Mouse (Mus musculus): ENCODE measurements around the gene Foxp1. TPM values are rescaled to one million over a fixed set of nuclear protein-coding genes. Genes with fewer than 3 reads are reported as not detected.

The Foxp1 gene
- polyA plus RNA-seq, 1 experiment from 2014 or later = 107 TPM

DNA sequence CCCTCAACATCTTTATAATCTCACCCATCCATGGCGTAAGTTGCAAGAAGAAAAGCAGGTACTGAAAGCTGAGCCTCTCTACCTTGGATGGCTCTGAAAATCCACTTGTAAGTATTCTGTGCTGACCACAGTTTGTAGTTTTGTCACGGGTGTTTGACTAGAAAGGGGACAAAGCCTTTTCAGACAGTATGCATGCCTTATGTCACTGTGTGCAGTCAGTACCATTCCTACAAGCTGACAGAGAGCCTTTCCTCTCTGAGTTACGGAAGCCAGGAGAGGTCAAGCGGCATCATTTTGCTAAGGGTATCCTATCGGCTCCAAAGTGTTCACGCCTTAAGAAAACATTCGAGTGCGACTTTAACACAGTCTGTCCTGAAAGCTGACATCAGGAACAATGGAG is 202.1 kb downstream of the Foxp1 start:
- 62% methylated on average over 8 of the region's 8 CpGs for WGBS
- DNase-seq (ENCODE audit: low spot score) = no peak
- H3K36me3 ChIP-seq (replicated peaks) = no peaks in the 10 kb centered on the region
- H3K4me3 ChIP-seq = no peak overlapping the region
- peaks cover 38% of the 10 kb centered on the region for H3K4me1 ChIP-seq
- H3K27me3 ChIP-seq (replicated peaks; ENCODE audit: low read depth, poor library complexity, severe bottlenecking) = no peaks in the 10 kb centered on the region
- H3K9me3 ChIP-seq = no peaks in the 10 kb centered on the region
- H3K27ac ChIP-seq (replicated peaks) = no peak overlapping the region

DNA sequence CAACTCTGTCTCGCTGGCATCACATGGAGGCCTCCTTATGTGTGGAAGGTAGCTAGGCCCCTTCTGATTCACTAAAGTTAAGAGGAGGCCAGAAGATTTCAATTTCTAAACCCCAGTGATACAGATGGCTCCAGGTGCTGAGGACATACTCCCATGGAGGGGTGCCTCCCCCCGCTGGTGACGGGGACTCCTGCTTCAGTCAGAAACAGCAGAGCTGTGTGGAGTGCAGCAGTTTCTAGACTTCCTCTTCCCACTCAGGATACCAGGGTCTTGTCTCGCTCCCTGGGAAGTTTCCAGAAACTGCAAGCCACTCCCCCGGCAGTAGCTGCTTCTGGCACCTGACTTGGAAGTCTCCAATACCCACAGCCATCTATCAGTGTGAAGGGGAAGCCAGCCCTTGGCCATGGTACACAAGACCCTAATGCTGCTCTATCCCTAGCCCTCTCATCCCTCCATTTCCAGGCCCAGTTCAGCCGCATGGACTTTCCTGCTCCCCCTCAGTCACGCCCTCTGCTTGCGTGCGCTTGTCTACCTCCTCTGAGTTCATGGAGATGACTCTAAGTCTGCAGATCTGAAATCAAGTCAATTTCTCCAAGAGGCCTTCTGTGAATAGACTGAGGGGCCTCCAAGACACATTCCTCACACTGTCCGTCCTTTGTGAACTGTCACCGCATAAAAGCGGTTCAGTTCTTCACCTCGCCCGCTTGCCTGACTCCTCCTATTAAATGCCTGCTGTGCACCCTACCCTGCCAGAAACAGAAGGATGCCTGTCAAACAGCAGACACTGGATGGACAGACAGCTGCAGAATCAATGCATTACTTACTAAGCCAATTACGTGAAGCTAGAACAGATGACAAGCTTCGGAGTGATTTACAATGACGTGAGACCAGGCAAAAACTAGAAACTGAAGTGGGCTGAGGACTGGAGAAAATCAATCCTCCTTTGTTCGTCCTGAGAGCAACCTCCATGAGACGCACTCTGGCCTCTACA is 202.8 kb downstream of the Foxp1 start:
- H3K9me3 ChIP-seq = no peaks in the 10 kb centered on the region
- H3K27ac ChIP-seq (replicated peaks) = peak overlapping the region; percentile 57
- WGBS = 59% methylated on average over 19 of the region's 19 CpGs
- no peaks in the 10 kb centered on the region for H3K27me3 ChIP-seq (replicated peaks; ENCODE audit: low read depth, poor library complexity, severe bottlenecking)
- no peak overlapping the region for H3K4me3 ChIP-seq
- peaks cover 39% of the 10 kb centered on the region for H3K4me1 ChIP-seq
- no peaks in the 10 kb centered on the region for H3K36me3 ChIP-seq (replicated peaks)
- peak; percentile 22 for DNase-seq (ENCODE audit: low spot score)

DNA sequence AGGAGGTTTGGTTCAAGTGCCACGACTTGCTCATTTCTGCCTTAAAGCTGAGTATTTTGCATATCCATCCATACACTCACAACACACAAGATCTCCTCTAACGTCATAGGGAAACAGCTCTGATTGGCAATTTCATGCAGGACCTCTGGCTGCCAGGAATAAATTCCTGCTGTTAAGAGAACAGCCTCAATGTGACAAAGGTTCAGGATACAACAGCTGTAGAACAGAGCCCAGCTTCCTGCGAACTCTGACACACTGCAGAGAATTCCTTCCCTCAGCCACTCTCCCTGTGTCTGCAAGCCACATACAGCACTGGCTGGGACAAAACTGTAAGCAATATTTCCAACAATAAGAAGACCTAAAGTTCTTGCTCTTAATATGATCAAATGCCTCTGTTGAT is 207.8 kb downstream of the Foxp1 start:
- WGBS = 64% methylated on average over 3 of the region's 3 CpGs
- H3K4me3 ChIP-seq = no peak overlapping the region
- no peak for DNase-seq (ENCODE audit: low spot score)

DNA sequence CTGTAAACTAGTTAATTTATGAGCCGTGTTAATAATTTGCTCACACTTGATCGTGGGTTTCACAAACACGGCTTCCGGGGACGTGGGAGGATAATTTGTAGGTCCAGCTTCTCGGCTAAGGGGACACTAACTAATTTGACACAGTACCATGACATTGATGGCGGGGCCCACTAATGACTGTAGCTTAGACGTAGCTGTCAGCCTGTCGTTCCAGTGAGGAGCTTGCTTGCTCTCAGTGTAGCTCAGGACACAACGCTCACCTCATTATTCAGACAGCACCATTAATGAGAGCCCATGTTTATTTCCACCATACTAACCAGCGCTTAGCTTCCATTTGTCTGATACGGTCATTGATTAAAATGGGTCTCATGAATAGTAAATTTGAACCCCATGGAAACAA is 212.0 kb downstream of the Foxp1 start:
- H3K27ac ChIP-seq (replicated peaks) = no peak overlapping the region

More for the DNA sequence above, 207.8 kb downstream of the Foxp1 start:
- no peaks in the 10 kb centered on the region for H3K9me3 ChIP-seq
- H3K36me3 ChIP-seq (replicated peaks) = no peaks in the 10 kb centered on the region
- H3K27me3 ChIP-seq (replicated peaks; ENCODE audit: low read depth, poor library complexity, severe bottlenecking) = no peaks in the 10 kb centered on the region
- H3K4me1 ChIP-seq = peaks cover 33% of the 10 kb centered on the region
- no peak overlapping the region for H3K27ac ChIP-seq (replicated peaks)

DNA sequence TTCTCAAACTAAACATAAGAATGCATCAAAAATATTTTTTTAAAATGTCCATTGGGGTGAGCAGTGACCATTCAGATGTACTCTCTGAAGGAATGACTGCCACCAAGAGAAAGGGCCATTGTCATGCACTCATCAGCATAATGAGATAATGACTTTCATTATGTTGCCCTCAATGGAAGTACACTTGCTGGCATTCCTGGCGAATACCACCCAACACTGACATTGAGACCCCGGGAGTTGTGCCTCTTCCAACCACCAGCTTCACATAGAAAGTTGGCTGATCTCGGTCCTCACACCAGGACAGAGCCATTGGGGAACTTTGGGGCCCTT is 212.4 kb downstream of the Foxp1 start:
- no peaks in the 10 kb centered on the region for H3K27me3 ChIP-seq (replicated peaks; ENCODE audit: low read depth, poor library complexity, severe bottlenecking)
- H3K4me1 ChIP-seq = peaks cover 19% of the 10 kb centered on the region
- H3K27ac ChIP-seq (replicated peaks) = no peak overlapping the region
- WGBS = 65% methylated on average over 3 of the region's 3 CpGs
- no peak overlapping the region for H3K4me3 ChIP-seq
- no peaks in the 10 kb centered on the region for H3K9me3 ChIP-seq
- 0 out of 2 replicates have a peak, but pooled peaks cover 7% of the 10 kb centered on the region for H3K36me3 ChIP-seq (replicated peaks)
- no peak for DNase-seq (ENCODE audit: low spot score)

More for the DNA sequence above, 212.0 kb downstream of the Foxp1 start:
- Histone ChIP-seq H3K27me3 (replicated peaks; ENCODE audit: low read depth, poor library complexity, severe bottlenecking) (no peaks in the 10 kb centered on the region), H3K4me3 (no peak overlapping the region), H3K9me3 (no peaks in the 10 kb centered on the region), H3K4me1 (peaks cover 19% of the 10 kb centered on the region), H3K36me3 (replicated peaks) (0 out of 2 replicates have a peak, but pooled peaks cover 7% of the 10 kb centered on the region)
- no peak for DNase-seq (ENCODE audit: low spot score)
- 86% methylated on average over 12 of the region's 12 CpGs for WGBS

DNA sequence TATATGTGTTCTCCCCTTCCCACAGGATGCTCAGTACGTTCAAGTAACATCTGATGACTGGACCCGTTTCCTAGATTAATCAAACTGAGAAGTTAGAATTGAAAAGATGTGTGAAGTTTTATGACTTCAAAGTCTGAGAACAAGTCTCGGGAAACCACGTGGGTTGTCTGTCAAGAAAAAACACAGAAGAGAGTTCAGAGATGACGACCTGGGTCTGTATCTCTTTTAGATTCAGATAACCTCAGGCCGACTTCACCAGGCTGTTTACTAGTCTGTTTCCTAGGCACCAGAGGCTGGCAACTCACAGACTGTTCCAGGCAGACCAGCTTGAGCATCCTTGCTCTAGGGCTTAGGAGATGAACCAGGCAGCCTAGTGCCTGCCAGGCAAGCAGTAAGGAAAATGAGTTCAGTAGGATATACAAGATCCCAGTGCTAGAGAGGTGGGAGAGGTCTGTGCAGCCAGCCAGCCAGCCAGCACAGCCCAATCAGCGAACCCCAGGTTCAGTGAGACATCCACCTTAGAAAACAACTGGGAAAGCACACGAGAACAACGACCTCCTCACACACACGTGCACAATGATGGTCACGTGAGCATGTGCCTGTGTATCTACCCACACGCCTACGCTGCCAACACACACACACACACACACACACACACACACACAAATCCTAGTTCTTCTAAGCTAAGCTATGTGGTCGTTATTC is 212.9 kb downstream of the Foxp1 start:
- Histone ChIP-seq H3K27me3 (replicated peaks; ENCODE audit: low read depth, poor library complexity, severe bottlenecking) (no peaks in the 10 kb centered on the region), H3K9me3 (no peaks in the 10 kb centered on the region), H3K27ac (replicated peaks) (no peak overlapping the region), H3K4me1 (peaks cover 16% of the 10 kb centered on the region), H3K36me3 (replicated peaks) (0 out of 2 replicates have a peak, but pooled peaks cover 7% of the 10 kb centered on the region), H3K4me3 (no peak overlapping the region)
- 81% methylated on average over 14 of the region's 14 CpGs for WGBS
- DNase-seq (ENCODE audit: low spot score) = no peak

DNA sequence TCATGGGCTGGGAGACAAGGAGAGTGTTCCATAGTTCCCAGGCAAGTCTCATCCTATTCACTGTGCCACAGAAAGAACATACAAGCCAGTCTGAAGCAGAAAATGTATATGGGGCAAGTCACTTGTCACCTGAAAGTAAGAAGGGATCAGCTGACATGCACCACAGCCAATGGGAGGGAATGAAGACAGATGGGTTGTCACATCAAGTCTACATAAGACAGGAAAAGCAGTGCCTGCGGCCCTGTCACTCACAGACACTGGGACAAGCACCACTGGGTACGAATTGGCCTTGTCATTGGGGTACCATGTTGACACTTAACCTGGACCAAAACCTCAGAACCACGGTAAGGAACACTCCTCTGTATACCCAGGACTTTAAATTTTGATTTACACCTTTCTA is 216.8 kb downstream of the Foxp1 start:
- Histone ChIP-seq H3K4me3 (no peak overlapping the region), H3K27me3 (replicated peaks; ENCODE audit: low read depth, poor library complexity, severe bottlenecking) (no peaks in the 10 kb centered on the region), H3K9me3 (no peaks in the 10 kb centered on the region), H3K36me3 (replicated peaks) (0 out of 2 replicates have a peak, but pooled peaks cover 7% of the 10 kb centered on the region), H3K27ac (replicated peaks) (no peak overlapping the region), H3K4me1 (peaks cover 22% of the 10 kb centered on the region)
- no peak for DNase-seq (ENCODE audit: low spot score)
- 91% methylated on average over 3 of the region's 3 CpGs for WGBS

DNA sequence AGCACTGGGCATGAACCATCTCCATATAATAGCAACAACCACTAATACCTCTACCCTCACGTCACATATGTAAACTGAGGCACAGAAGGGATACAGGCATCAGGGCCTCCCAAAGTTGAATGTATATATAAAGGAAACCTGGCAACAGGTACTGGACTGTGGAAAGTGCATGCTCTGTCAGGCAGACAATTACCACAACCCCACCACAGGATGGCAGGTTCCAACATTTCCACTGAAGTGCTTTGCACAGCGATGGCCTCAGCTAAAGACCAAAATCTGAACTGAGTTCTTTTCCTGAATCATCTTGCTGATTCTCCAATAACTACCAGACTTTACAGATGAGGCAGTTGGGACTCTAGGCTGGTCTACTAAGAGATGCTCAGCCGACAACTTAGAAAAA is 217.3 kb downstream of the Foxp1 start:
- 93% methylated on average over 3 of the region's 3 CpGs for whole genome bisulfite sequencing
- Histone ChIP-seq H3K4me1 (peaks cover 18% of the 10 kb centered on the region), H3K9me3 (no peaks in the 10 kb centered on the region), H3K4me3 (no peak overlapping the region), H3K27ac (replicated peaks) (no peak overlapping the region), H3K36me3 (replicated peaks) (0 out of 2 replicates have a peak, but pooled peaks cover 7% of the 10 kb centered on the region), H3K27me3 (replicated peaks; ENCODE audit: low read depth, poor library complexity, severe bottlenecking) (no peaks in the 10 kb centered on the region)
- DNase-seq (ENCODE audit: low spot score) = no peak

DNA sequence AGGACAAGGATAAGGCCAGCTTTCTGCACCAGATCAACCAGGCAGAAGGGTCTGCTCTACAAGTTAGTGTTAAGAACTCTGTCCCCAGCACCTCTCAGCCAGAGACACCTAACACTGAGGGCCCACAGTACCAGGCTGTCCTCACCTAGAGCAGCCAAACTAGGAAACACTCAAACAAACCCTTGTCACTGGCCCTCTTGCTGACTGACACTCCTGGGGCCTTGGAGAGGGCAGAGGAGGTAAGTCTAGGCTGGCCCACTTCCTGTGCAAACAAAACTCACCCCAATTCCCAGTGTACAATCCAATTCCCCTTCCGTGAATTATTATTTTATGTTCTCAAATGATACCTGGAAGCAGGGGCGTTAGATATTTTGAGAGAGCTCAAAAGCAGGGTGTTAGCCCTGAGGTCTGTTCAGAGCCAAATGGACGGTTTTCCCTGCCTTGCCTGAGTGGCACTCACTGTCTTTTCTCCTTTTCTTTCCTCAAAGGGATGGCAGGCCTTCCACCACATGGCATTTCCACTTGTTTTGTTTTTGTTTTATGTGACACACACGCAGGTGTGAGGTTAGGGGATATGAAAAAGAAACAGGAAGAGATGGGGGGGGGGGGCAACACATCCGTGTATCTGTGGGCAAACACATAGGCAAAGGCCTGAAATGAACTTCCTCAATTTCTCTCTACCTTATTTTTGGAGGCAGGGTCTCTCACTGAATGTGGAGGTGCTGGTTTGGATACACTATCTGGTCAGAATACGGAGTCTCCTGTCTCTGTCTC is 219.7 kb downstream of the Foxp1 start:
- no peaks in the 10 kb centered on the region for H3K9me3 ChIP-seq
- 84% methylated on average over 6 of the region's 6 CpGs for WGBS
- H3K4me3 ChIP-seq = no peak overlapping the region
- DNase-seq (ENCODE audit: low spot score) = no peak
- no peak overlapping the region for H3K27ac ChIP-seq (replicated peaks)
- 0 out of 2 replicates have a peak, but pooled peaks cover 7% of the 10 kb centered on the region for H3K36me3 ChIP-seq (replicated peaks)
- no peaks in the 10 kb centered on the region for H3K27me3 ChIP-seq (replicated peaks; ENCODE audit: low read depth, poor library complexity, severe bottlenecking)
- peaks cover 19% of the 10 kb centered on the region for H3K4me1 ChIP-seq

DNA sequence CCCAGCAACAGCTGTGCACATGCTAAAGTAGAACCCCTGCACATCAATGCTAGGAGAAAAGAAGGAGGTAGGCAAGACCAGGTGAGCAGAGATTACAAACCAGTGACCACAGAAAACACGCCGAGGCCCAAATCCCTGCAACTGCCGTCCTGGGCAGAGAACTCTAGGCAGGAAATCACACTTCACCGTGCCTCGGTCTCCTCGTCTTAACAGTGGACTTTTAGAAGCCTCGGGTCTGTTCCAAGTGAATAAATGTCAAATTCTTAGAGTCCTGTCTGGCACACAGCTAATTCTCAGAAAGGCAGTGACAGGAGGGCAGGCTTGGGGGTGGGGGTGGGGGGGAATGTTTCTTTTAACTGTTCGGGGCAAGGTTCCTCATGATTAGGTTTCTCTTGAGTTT is 220.6 kb downstream of the Foxp1 start:
- Histone ChIP-seq H3K9me3 (no peaks in the 10 kb centered on the region), H3K36me3 (replicated peaks) (0 out of 2 replicates have a peak, but pooled peaks cover 4% of the 10 kb centered on the region), H3K4me1 (peaks cover 19% of the 10 kb centered on the region), H3K27me3 (replicated peaks; ENCODE audit: low read depth, poor library complexity, severe bottlenecking) (no peaks in the 10 kb centered on the region), H3K4me3 (no peak overlapping the region), H3K27ac (replicated peaks) (no peak overlapping the region)
- WGBS = 81% methylated on average over 8 of the region's 8 CpGs
- no peak for DNase-seq (ENCODE audit: low spot score)

DNA sequence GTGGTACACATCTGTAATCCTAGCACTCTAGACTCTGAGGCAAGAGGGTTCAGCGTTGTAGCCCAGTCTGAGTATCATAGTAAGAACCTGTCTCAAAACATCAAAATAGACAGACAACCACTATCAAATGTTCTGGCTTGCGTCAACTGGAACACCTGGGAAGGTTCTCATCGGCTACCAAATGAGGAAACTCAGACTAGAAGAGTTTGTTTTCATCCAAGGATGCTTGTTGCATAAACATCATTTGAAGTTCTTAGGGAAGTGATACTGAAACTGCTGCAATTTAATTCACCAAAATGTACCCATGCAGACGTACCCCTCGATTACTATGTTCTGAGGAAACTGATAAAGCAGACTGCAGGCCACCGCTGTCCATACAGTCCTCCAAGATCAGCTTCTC is 222.3 kb downstream of the Foxp1 start:
- no peaks in the 10 kb centered on the region for H3K9me3 ChIP-seq
- H3K4me3 ChIP-seq = no peak overlapping the region
- H3K27ac ChIP-seq (replicated peaks) = no peak overlapping the region
- no peaks in the 10 kb centered on the region for H3K27me3 ChIP-seq (replicated peaks; ENCODE audit: low read depth, poor library complexity, severe bottlenecking)
- 94% methylated on average over 6 of the region's 6 CpGs for WGBS
- no peak for DNase-seq (ENCODE audit: low spot score)
- H3K4me1 ChIP-seq = peaks cover 22% of the 10 kb centered on the region
- no peaks in the 10 kb centered on the region for H3K36me3 ChIP-seq (replicated peaks)

DNA sequence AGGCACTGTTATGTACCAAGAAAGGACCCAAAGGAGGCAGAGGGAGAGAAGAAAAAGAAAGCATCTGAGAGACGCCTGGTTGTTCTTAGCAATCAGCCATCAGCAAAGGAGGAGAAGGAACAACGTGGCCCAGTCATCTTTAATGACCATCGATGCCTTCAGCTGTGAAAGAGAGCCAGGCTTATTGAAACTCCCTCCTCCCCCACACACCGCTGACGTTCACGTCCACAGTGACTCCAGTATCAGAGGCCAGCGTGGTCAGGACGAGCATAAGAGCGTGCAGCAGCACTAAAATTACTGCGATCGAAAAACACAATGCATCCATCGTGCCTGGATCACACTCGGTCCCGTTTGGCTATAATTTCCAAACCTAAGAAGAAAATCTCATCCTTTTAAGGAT is 223.3 kb downstream of the Foxp1 start:
- no peak overlapping the region for H3K4me3 ChIP-seq
- 85% methylated on average over 14 of the region's 14 CpGs for WGBS
- H3K27me3 ChIP-seq (replicated peaks; ENCODE audit: low read depth, poor library complexity, severe bottlenecking) = no peaks in the 10 kb centered on the region
- no peaks in the 10 kb centered on the region for H3K36me3 ChIP-seq (replicated peaks)
- peaks cover 24% of the 10 kb centered on the region for H3K4me1 ChIP-seq
- no peak overlapping the region for H3K27ac ChIP-seq (replicated peaks)
- H3K9me3 ChIP-seq = no peaks in the 10 kb centered on the region
- no peak for DNase-seq (ENCODE audit: low spot score)

Data from embryonic facial prominence, embryonic 10.5 days (tissue).